Mouse (Mus musculus) spleen, adult 2 months (tissue): ENCODE results near the gene Sh3gl2.

Source experiments
- CTCF ChIP-seq: fragments of 200-500 bp; IDR thresholded peaks from 2 replicates; pipeline ENCODE4 v1.5.1; 2011; ENCODE audit warnings: mild to moderate bottlenecking, inconsistent platforms; ENCODE audit not compliant: insufficient read depth, insufficient read length, insufficient replicate concordance; ENCODE audit errors: extremely low read depth
- POLR2A ChIP-seq: fragments of 200-500 bp; IDR thresholded peaks from 2 replicates; pipeline ENCODE4 v1.6.1; 2011; ENCODE audit warnings: low read depth, low read length, inconsistent platforms

- TF ChIP-seq POLR2A (no peak), CTCF (no peak)
Measured at GRCm38 (mm10) chr4:85196201-85196600, 8.7 kb upstream of the Sh3gl2 start.
